Mouse (Mus musculus) layer of hippocampus, adult 9-11 months (tissue): ENCODE measurements around the gene Prkra.
"Not testable (repeated sequence)": the region's sequence is repeated elsewhere in the genome, so short reads cannot be mapped to it uniquely, and the experiment has no call there.

ENCODE experiments used
- DNase-seq: peaks from one replicate; pipeline ENCODE4 v3.0.0; 2022

The Prkra gene

GRCm38 (mm10) chr2:76654646-76655045 is 6.8 kb upstream of the Prkra start:
- DNase-seq = no peak

- no peak for DNase-seq
Measured at GRCm38 (mm10) chr2:76653070-76653469, 5.3 kb upstream of the Prkra start.

GRCm38 (mm10) chr2:76648666-76649141 is 889 bp upstream of the Prkra start:
- DNase-seq = no peak

GRCm38 (mm10) chr2:76647441-76647869 is 360 bp downstream of the Prkra start:
- no peak for DNase-seq

GRCm38 (mm10) chr2:76643801-76644200 is 4.0 kb downstream of the Prkra start:
- DNase-seq = no peak

GRCm38 (mm10) chr2:76639637-76640036 is 8.2 kb downstream of the Prkra start:
- DNase-seq = no peak

- no peak for DNase-seq
Measured at GRCm38 (mm10) chr2:76631600-76631999, 16.2 kb downstream of the Prkra start.

- no peak for DNase-seq
Measured at GRCm38 (mm10) chr2:76630293-76630692, 17.5 kb downstream of the Prkra start.

GRCm38 (mm10) chr2:76622316-76622715 is 25.5 kb downstream of the Prkra start:
- not testable (repeated sequence) for DNase-seq

- DNase-seq = no peak
Measured at GRCm38 (mm10) chr2:76621724-76622123, 26.1 kb downstream of the Prkra start.

- DNase-seq = no peak
Measured at GRCm38 (mm10) chr2:76620188-76620587, 27.6 kb downstream of the Prkra start.

- peak; percentile 19 for DNase-seq
Measured at GRCm38 (mm10) chr2:76618078-76618477, 29.7 kb downstream of the Prkra start.

- DNase-seq = no peak
Measured at GRCm38 (mm10) chr2:76611996-76612395, 35.8 kb downstream of the Prkra start.

- DNase-seq = no peak
Measured at GRCm38 (mm10) chr2:76610326-76611104, 37.3 kb downstream of the Prkra start.

GRCm38 (mm10) chr2:76606704-76607103 is 41.1 kb downstream of the Prkra start:
- DNase-seq = no peak

- no peak for DNase-seq
Measured at GRCm38 (mm10) chr2:76602256-76602655, 45.6 kb downstream of the Prkra start.

- DNase-seq = no peak
Measured at GRCm38 (mm10) chr2:76599214-76599613, 48.6 kb downstream of the Prkra start.

GRCm38 (mm10) chr2:76597521-76597920 is 50.3 kb downstream of the Prkra start:
- no peak for DNase-seq

- no peak for DNase-seq
Measured at GRCm38 (mm10) chr2:76592401-76592924, 55.4 kb downstream of the Prkra start.

GRCm38 (mm10) chr2:76590221-76590620 is 57.6 kb downstream of the Prkra start:
- no peak for DNase-seq

- DNase-seq = no peak
Measured at GRCm38 (mm10) chr2:76586906-76587305, 60.9 kb downstream of the Prkra start.

GRCm38 (mm10) chr2:76585090-76585489 is 62.7 kb downstream of the Prkra start:
- no peak for DNase-seq
